Mouse (Mus musculus) myocyte (in vitro differentiated cells): Measurements from ENCODE around the gene Snap47.

Experiments
- MYOD1 ChIP-seq, 3 experiments: IDR thresholded peaks; one replicate each; pipeline ENCODE4 v1.6.1; 2011; ENCODE audit warnings: control low read depth in 2 of 3, low read depth in 2 of 3, mild to moderate bottlenecking in 2 of 3, moderate library complexity in 1 of 3; ENCODE audit not compliant: insufficient read length in 2 of 3, control insufficient read depth in 1 of 3
- POLR2A ChIP-seq: IDR thresholded peaks from one replicate; pipeline ENCODE4 v1.6.1; 2011; ENCODE audit warnings: low read depth, mild to moderate bottlenecking, control low read depth, moderate library complexity; ENCODE audit not compliant: insufficient read length
- REST ChIP-seq: IDR thresholded peaks from one replicate; pipeline ENCODE4 v1.6.1; 2011; ENCODE audit warnings: mild to moderate bottlenecking, control low read depth, moderate library complexity; ENCODE audit not compliant: insufficient read depth, insufficient read length
- USF1 ChIP-seq: IDR thresholded peaks from one replicate; pipeline ENCODE4 v1.6.1; 2011; ENCODE audit warnings: low read depth, mild to moderate bottlenecking, control low read depth, moderate library complexity

DNA sequence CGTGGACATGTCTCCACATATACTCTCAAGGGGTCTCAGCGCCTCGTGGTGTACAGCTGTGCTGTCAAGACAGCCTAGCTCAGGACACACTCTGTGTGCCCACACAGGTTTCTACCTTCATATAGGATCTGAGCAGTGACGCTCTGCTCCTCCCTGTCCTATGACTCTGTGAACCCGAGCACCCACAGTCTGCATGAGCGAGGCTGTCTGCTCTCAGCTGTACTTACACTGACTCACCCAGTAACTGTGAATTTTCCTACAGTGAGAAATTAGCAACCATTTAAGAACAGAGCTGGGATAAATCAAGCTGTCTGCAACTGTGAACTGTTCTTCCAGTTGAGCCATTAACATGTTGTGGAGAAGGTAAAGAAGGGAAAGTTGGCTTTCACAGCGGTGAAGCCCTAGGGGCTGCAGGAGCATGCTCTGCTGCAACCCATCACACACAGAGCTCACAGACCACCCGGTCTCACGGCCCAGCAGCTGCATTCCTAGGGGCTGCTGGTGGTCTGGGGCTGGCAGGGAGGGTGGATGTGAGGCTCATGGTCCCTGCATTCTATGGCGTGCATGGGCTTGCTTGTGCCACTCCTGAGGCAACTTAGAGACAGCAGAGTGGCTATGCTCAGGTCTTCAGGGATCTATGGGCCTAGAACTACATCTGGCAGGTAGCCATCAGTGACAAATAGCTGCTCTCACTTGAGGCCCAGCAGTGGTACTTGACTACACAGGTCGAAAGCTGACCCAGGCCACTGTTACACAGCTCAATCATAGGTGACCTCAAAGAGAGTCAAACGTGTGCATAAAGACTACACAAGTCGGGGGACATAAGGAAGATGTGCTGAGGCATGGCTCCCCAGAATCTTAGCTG, 37.8 kb downstream of the Snap47 start:
- TF ChIP-seq USF1 (no peak), POLR2A (no peak), REST (no peak), MYOD1 (IDR thresholded peaks at IDR 0.05; ENCODE audit: control insufficient read depth in 1 of 3, insufficient read length in 2 of 3, low read depth in 2 of 3) (no peak)
